Mouse (Mus musculus) forebrain, postnatal 0 days (tissue): ENCODE results near the gene Fbxo42. TPM values are rescaled to one million over a fixed set of nuclear protein-coding genes. Genes with fewer than 3 reads are reported as not detected.

ENCODE experiments used
- ATAC-seq: fragments of 200-750 bp; cut with Nextera tagmentation; 2 replicates; pipeline ENCODE4 v1.8.0; 2017; ENCODE audit warnings: mild to moderate bottlenecking, moderate library complexity
- DNase-seq: peaks from one replicate; pipeline ENCODE4 v3.0.0-alpha.2; 2015
- H3K27ac ChIP-seq: fragments of 300-500 bp; sonication (generic); 2 replicates; pipeline ENCODE4 v1.5.1; 2014; ENCODE audit warnings: low read depth, mild to moderate bottlenecking, antibody characterized with exemption, low read length, moderate library complexity, mixed read lengths
- H3K27me3 ChIP-seq: fragments of 300-500 bp; sonication (generic); 2 replicates; pipeline ENCODE4 v1.6.1; 2014; ENCODE audit warnings: mild to moderate bottlenecking, low read length, mixed read lengths; ENCODE audit not compliant: insufficient read depth
- H3K36me3 ChIP-seq: fragments of 300-500 bp; sonication (generic); 2 replicates; pipeline ENCODE4 v1.6.1; 2014; ENCODE audit warnings: mild to moderate bottlenecking, moderate library complexity; ENCODE audit not compliant: insufficient read depth
- H3K4me1 ChIP-seq: fragments of 300-500 bp; sonication (generic); 2 replicates; pipeline ENCODE4 v1.6.1; 2014; ENCODE audit warnings: antibody characterized with exemption; ENCODE audit not compliant: insufficient read depth
- H3K4me2 ChIP-seq: fragments of 300-500 bp; sonication (generic); 2 replicates; pipeline ENCODE4 v1.6.1; 2014; ENCODE audit warnings: low read depth, mild to moderate bottlenecking, moderate library complexity
- H3K4me3 ChIP-seq: fragments of 300-500 bp; sonication (generic); 2 replicates; pipeline ENCODE4 v1.5.1; 2014; ENCODE audit warnings: low read depth, low read length, mixed read lengths
- H3K9ac ChIP-seq: fragments of 300-500 bp; sonication (generic); 2 replicates; pipeline ENCODE4 v1.6.1; 2014; ENCODE audit warnings: mild to moderate bottlenecking
- H3K9me3 ChIP-seq: fragments of 300-500 bp; sonication (generic); 2 replicates; pipeline ENCODE4 v1.6.1; 2016; ENCODE audit warnings: low read length
- CTCF ChIP-seq: sonication (generic); IDR thresholded peaks from 2 replicates; pipeline ENCODE4 v1.5.1; 2016; ENCODE audit warnings: antibody characterized with exemption, control low read depth, low read depth
- WGBS: fragments of 180-500 bp; shearing (Covaris S2); extraction: QIAGEN DNeasy Blood & Tissue Kit; methylation state at CpG from one replicate; pipeline ENCODE4 v1.1.7; 2014; 5-methylcytosine and 5-hydroxymethylcytosine counted together
- polyA plus RNA-seq: library from polyadenylated mRNA; unstranded; fragments of >200 nt; fragmentation: Nextera tagmentation; extraction: Ambion mirVana; gene quantifications from 2 replicates; pipeline ENCODE4 v1.2.1, GENCODE M21; 2015
- total RNA-seq: library from RNA; depleted of rRNA; stranded (reverse); fragments of >200 nt; gene quantifications from 2 replicates; pipeline ENCODE4 v1.2.3, GENCODE M21; 2014

Fbxo42 gene
- total and polyA plus RNA-seq, 2 experiments from 2014 or later: 13.1 to 18.0 TPM

DNA sequence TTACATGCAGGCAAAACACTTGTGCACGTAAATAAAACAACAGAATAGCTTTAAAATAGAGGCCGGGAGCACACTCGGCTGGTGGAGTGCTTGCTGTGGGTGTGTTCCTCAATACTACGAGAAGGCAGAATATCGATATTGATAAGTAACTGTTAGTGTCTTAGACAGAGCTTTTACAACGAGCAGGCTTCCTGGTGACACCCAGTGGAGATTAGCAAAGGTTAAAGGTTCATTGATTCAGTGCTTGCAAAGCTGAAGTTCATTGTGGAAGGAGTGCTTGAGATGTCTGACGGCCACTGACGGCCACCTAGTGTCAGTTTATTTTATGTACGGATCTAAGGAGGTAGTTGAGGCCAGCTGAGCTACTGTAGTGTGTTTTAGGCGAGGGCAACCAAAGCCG, 11.4 kb downstream of the Fbxo42 start:
- Histone ChIP-seq H3K4me1 (no peaks in the 10 kb centered on the region), H3K9ac (no peak overlapping the region), H3K36me3 (no peaks in the 10 kb centered on the region), H3K9me3 (no peaks in the 10 kb centered on the region), H3K4me2 (no peak overlapping the region), H3K4me3 (no peak overlapping the region), H3K27ac (no peak overlapping the region), H3K27me3 (no peaks in the 10 kb centered on the region)
- no peak for ATAC-seq
- TF ChIP-seq CTCF: no peak
- 63% methylated on average over 11 of the region's 11 CpGs for WGBS
- DNase-seq: no peak

DNA sequence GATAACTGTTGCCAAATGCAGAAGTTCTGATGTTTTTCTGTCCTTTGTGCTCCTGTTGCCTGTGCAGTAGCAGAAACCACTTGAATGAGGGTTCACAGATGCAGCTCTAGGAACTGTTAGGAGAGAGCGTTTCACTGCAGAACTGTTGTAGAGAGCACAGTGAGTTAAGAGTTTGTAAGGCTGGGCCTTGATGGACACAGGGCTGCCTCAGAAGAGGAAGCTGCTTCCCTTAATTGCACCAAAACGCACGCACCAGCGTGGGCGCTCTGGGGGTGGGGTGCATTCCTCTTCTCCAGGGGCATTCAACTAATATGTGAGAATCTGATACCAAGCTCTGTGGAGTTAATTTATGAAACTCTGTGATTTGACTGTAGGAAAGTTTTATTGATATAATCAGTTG, 12.0 kb downstream of the Fbxo42 start:
- Histone ChIP-seq H3K4me1 (no peaks in the 10 kb centered on the region), H3K27ac (no peak overlapping the region), H3K9me3 (no peaks in the 10 kb centered on the region), H3K4me2 (no peak overlapping the region), H3K36me3 (no peaks in the 10 kb centered on the region), H3K4me3 (no peak overlapping the region), H3K9ac (no peak overlapping the region), H3K27me3 (no peaks in the 10 kb centered on the region)
- DNase-seq: no peak
- ATAC-seq: no peak
- 58% methylated on average over 5 of the region's 5 CpGs for WGBS
- no peak for TF ChIP-seq CTCF

DNA sequence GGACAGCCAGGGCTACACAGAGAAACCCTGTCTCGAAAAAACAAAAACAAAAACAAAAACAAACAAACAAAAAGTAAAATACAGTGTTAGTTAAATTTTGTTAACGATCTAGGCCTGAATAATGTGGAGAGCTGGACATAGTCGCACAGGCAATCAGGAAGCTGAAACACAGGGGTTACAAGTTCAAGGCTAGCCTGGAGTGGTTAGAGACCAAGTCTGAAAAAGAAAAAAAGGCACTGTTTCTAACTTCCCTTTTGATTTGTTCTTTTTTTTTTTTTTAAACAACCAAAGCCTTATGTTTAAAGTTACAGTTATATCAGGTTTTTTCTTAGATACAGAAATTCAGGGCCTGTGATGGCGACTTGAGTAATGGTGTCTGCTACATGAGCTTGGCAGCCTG, 12.5 kb downstream of the Fbxo42 start:
- WGBS: 86% methylated on average over 4 of the region's 4 CpGs
- no peaks in the 10 kb centered on the region for H3K4me1 ChIP-seq
- H3K27me3 ChIP-seq: no peaks in the 10 kb centered on the region
- no peak for TF ChIP-seq CTCF
- ATAC-seq: no peak
- no peaks in the 10 kb centered on the region for H3K36me3 ChIP-seq
- no peak for DNase-seq
- no peaks in the 10 kb centered on the region for H3K9me3 ChIP-seq
- H3K4me3 ChIP-seq: no peak overlapping the region
- no peak overlapping the region for H3K9ac ChIP-seq
- H3K4me2 ChIP-seq: no peak overlapping the region
- no peak overlapping the region for H3K27ac ChIP-seq

DNA sequence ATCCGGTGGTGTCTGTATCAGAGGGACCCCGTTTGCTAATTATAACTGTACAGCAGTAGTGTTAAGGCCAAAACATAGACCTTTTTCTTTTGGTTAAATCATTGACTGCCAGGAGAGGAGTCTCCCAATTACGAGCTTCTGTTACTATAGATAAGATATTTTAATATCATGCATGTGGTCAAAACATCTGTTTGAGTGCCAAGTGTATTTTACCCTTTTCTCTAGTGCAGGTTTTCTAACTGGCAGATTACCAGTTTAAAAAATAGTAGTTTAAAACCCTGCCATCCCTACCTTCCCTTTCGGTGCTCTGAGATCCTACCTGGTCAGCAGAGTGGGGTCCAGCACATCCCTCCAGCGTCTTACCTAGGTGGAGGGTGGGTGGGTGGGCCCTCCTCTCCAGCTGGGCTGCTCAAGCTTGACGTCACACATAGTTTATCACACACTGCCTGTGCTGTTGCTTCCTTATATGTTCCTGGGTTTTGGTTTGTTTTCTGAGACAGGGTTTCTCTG, 14.0 kb downstream of the Fbxo42 start:
- Histone ChIP-seq H3K27ac (no peak overlapping the region), H3K4me3 (no peak overlapping the region), H3K4me1 (no peaks in the 10 kb centered on the region), H3K9ac (no peak overlapping the region), H3K9me3 (no peaks in the 10 kb centered on the region), H3K4me2 (no peak overlapping the region), H3K27me3 (no peaks in the 10 kb centered on the region), H3K36me3 (no peaks in the 10 kb centered on the region)
- no peak for TF ChIP-seq CTCF
- WGBS: 85% methylated on average over 6 of the region's 6 CpGs
- no peak for ATAC-seq
- DNase-seq: no peak

DNA sequence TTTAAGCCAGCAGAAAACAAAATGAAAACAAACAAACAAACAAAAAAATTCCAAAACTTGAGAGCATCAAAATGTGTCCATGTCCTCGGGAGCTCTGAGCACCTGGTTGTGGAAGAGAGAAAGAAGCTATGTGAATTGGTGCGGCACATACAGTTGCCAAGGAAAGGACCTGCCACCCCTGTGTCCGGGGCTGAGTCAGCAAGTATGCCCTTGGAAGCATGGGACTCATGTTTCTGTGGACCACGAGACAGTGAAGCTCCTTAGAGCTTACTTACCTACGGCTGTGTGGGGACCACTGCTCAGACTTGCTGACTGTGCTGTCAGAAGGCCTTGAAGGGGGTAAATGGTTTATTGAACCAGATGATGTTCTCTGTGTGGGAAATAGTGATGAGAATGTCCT, 16.0 kb downstream of the Fbxo42 start:
- Histone ChIP-seq H3K4me3 (no peak overlapping the region), H3K27ac (no peak overlapping the region), H3K4me1 (no peaks in the 10 kb centered on the region), H3K4me2 (no peak overlapping the region), H3K36me3 (no peaks in the 10 kb centered on the region), H3K9me3 (no peaks in the 10 kb centered on the region), H3K9ac (no peak overlapping the region), H3K27me3 (no peaks in the 10 kb centered on the region)
- WGBS: 95% methylated on average over 5 of the region's 5 CpGs
- DNase-seq: no peak
- no peak for TF ChIP-seq CTCF
- no peak for ATAC-seq

DNA sequence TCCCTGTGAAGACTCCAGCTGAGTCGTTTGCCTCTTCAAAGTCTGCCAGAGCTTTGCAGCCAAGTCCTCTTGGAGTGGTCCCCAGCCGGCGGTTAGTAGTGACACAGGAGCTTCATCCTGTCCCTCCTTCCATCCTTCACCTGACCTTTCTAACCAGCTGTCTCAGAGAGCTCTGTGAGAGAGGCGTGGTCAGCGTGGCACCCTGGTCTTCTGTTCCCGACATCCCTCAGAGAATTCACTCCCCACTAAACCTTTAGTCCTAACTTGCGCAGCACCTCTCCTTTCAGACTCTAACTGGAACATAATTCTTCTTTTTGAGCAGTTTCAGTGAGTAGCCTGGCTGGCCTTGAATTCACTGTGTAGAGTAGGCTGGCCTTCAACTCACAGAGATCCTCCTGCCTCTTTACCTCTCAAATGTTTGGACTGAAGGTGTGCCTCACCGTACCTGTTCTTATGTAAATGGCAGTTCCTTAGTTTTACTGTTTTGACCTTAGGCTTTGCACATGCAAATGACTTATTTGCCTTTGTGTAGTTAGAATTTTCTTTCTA, 18.1 kb downstream of the Fbxo42 start:
- WGBS: 89% methylated on average over 8 of the region's 8 CpGs
- H3K9ac ChIP-seq: no peak overlapping the region
- H3K4me3 ChIP-seq: no peak overlapping the region
- peaks cover 16% of the 10 kb centered on the region for H3K36me3 ChIP-seq
- no peak overlapping the region for H3K27ac ChIP-seq
- DNase-seq: no peak
- ATAC-seq: no peak
- no peaks in the 10 kb centered on the region for H3K4me1 ChIP-seq
- no peaks in the 10 kb centered on the region for H3K27me3 ChIP-seq
- H3K4me2 ChIP-seq: no peak overlapping the region
- no peak for TF ChIP-seq CTCF
- H3K9me3 ChIP-seq: no peaks in the 10 kb centered on the region

DNA sequence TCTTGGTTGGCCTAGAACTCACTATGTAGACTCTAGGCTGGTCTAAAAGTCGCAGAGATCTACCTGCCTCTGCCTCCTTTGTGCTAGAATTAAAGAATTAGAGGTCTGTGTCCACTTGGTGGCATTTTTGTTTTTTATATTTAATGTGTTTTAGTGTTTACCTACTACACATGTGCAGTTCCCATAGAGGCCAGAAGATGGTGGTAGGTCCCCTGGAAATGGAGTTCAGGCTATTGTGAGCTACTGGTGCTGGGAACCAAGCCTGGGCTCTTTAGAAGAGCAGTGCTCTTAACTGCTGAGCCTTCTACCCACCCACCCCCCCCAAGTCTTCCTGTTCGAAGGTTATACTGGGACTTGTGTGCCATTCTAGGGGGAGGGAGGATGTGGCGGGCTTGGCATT, 19.4 kb downstream of the Fbxo42 start:
- WGBS: 94% methylated on average over 3 of the region's 3 CpGs
- Histone ChIP-seq H3K9ac (no peak overlapping the region), H3K9me3 (no peaks in the 10 kb centered on the region), H3K4me2 (no peak overlapping the region), H3K27me3 (no peaks in the 10 kb centered on the region), H3K4me1 (no peaks in the 10 kb centered on the region), H3K36me3 (peaks cover 22% of the 10 kb centered on the region), H3K4me3 (no peak overlapping the region), H3K27ac (no peak overlapping the region)
- ATAC-seq: no peak
- no peak for TF ChIP-seq CTCF
- DNase-seq: no peak
